Mouse (Mus musculus): Measurements from ENCODE around the gene Grb10. TPM values are rescaled to one million over a fixed set of nuclear protein-coding genes. Genes with fewer than 3 reads are reported as not detected.

The Grb10 gene
- polyA plus RNA-seq, 1 experiment from 2014 or later = 228 TPM

- no peaks in the 10 kb centered on the region for H3K36me3 ChIP-seq (ENCODE audit: control insufficient read depth, insufficient read depth, low read length)
- H3K27me3 ChIP-seq (ENCODE audit: control insufficient read depth, insufficient read depth, low read length) = peaks cover 86% of the 10 kb centered on the region
These were observed 2.3 kb downstream of the Grb10 start for GRCm38 (mm10) chr11:12035916-12036910.

GRCm38 (mm10) chr11:12035324-12035723 is 3.2 kb downstream of the Grb10 start:
- H3K27me3 ChIP-seq (ENCODE audit: control insufficient read depth, insufficient read depth, low read length) = peaks cover 77% of the 10 kb centered on the region
- H3K4me3 ChIP-seq (ENCODE audit: low read length) = peak overlapping the region; percentile 65
- no peak for ATAC-seq (ENCODE audit: low FRiP score, low TSS enrichment)
- H3K4me2 ChIP-seq (replicated peaks; ENCODE audit: low read depth, low read length) = peak overlapping the region; percentile 54
- peak overlapping the region; percentile 97 for H3K9ac ChIP-seq (ENCODE audit: low read depth, low read length)
- peak overlapping the region; percentile 94; the same call in 1 of the 2 replicates for H3K27ac ChIP-seq (ENCODE audit: low read depth, low read length)
- H3K4me1 ChIP-seq (ENCODE audit: control insufficient read depth, insufficient read depth, low read length) = no peaks in the 10 kb centered on the region
- H3K9me3 ChIP-seq (ENCODE audit: control insufficient read depth, low read length) = no peaks in the 10 kb centered on the region
- H3K36me3 ChIP-seq (ENCODE audit: control insufficient read depth, insufficient read depth, low read length) = no peaks in the 10 kb centered on the region
- WGBS = 3% methylated on average over 12 of the region's 12 CpGs

More at GRCm38 (mm10) chr11:12035916-12036910, 2.3 kb downstream of the Grb10 start:
- peak overlapping the region; percentile 65 for H3K4me3 ChIP-seq (ENCODE audit: low read length)
- no peaks in the 10 kb centered on the region for H3K4me1 ChIP-seq (ENCODE audit: control insufficient read depth, insufficient read depth, low read length)
- H3K9me3 ChIP-seq (ENCODE audit: control insufficient read depth, low read length) = no peaks in the 10 kb centered on the region
- peak overlapping the region; percentile 54 for H3K4me2 ChIP-seq (replicated peaks; ENCODE audit: low read depth, low read length)
- peak overlapping the region; percentile 94 for H3K27ac ChIP-seq (ENCODE audit: low read depth, low read length)
- peak; percentile 4; the same call in 1 of the 2 replicates for ATAC-seq (ENCODE audit: low FRiP score, low TSS enrichment)
- WGBS = 1% methylated on average over 62 of the region's 65 CpGs
- peak overlapping the region; percentile 97 for H3K9ac ChIP-seq (ENCODE audit: low read depth, low read length)

DNA sequence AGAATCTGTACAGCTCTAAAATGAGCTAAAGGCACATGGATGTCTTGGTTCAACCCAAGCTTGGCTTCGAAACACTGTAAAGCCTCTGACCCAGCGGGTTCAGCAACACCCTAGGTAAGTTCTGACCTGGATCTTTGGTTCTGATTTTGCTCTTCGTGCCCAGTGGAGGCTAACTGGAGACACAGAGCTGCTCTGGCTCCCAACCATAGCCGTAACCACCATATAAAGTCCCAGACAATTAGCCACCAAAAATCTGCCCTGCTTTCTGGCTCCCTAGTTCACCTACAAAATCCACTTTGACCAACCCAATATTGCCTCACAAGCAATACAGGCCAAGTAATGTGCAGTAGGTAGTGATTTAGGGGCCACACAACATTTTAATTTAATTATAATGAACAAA is 3.7 kb downstream of the Grb10 start:
- Histone ChIP-seq H3K36me3 (ENCODE audit: control insufficient read depth, insufficient read depth, low read length) (no peaks in the 10 kb centered on the region), H3K4me3 (ENCODE audit: low read length) (peak overlapping the region; percentile 65), H3K9ac (ENCODE audit: low read depth, low read length) (peak overlapping the region; percentile 97; the same call in 1 of the 2 replicates), H3K27ac (ENCODE audit: low read depth, low read length) (no peak overlapping the region), H3K27me3 (ENCODE audit: control insufficient read depth, insufficient read depth, low read length) (peaks cover 79% of the 10 kb centered on the region), H3K4me2 (replicated peaks; ENCODE audit: low read depth, low read length) (peak overlapping the region; percentile 54), H3K4me1 (ENCODE audit: control insufficient read depth, insufficient read depth, low read length) (no peaks in the 10 kb centered on the region), H3K9me3 (ENCODE audit: control insufficient read depth, low read length) (no peaks in the 10 kb centered on the region)
- ATAC-seq (ENCODE audit: low FRiP score, low TSS enrichment) = no peak
- 36% methylated on average over 4 of the region's 4 CpGs for WGBS

DNA sequence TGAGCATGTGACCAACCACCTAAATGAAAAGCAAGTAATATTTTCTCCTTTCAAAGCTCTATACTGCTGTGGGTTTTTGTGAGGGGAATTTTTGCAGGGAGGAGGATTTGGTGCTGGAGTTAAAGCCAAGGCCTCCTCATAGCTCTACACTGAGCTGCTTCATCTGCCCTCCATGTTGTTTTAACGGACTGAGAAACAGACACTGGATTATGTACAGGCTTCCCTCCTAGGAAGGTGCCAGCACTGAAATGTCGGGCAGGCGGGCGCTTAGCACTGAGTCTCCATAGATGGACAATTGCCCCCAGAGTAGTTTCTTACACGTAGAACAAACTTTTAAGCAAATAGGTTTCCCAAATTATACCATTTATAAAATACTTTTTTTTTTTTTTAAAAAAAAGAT is 4.1 kb downstream of the Grb10 start:
- H3K27ac ChIP-seq (ENCODE audit: low read depth, low read length) = no peak overlapping the region
- no peaks in the 10 kb centered on the region for H3K9me3 ChIP-seq (ENCODE audit: control insufficient read depth, low read length)
- H3K4me1 ChIP-seq (ENCODE audit: control insufficient read depth, insufficient read depth, low read length) = no peaks in the 10 kb centered on the region
- peak overlapping the region; percentile 97; the same call in 1 of the 2 replicates for H3K9ac ChIP-seq (ENCODE audit: low read depth, low read length)
- H3K27me3 ChIP-seq (ENCODE audit: control insufficient read depth, insufficient read depth, low read length) = peaks cover 79% of the 10 kb centered on the region
- no peak for ATAC-seq (ENCODE audit: low FRiP score, low TSS enrichment)
- 34% methylated on average over 5 of the region's 5 CpGs for WGBS
- peak overlapping the region; percentile 54 for H3K4me2 ChIP-seq (replicated peaks; ENCODE audit: low read depth, low read length)
- H3K36me3 ChIP-seq (ENCODE audit: control insufficient read depth, insufficient read depth, low read length) = no peaks in the 10 kb centered on the region
- H3K4me3 ChIP-seq (ENCODE audit: low read length) = peak overlapping the region; percentile 65

GRCm38 (mm10) chr11:12032831-12033230 is 5.7 kb downstream of the Grb10 start:
- H3K27me3 ChIP-seq (ENCODE audit: control insufficient read depth, insufficient read depth, low read length) = peaks cover 85% of the 10 kb centered on the region
- no peak for ATAC-seq (ENCODE audit: low FRiP score, low TSS enrichment)
- H3K4me3 ChIP-seq (ENCODE audit: low read length) = peak overlapping the region; percentile 65; the same call in 1 of the 2 replicates
- peaks cover 9% of the 10 kb centered on the region; the same call in 1 of the 2 replicates for H3K36me3 ChIP-seq (ENCODE audit: control insufficient read depth, insufficient read depth, low read length)
- no peak overlapping the region for H3K9ac ChIP-seq (ENCODE audit: low read depth, low read length)
- H3K4me1 ChIP-seq (ENCODE audit: control insufficient read depth, insufficient read depth, low read length) = no peaks in the 10 kb centered on the region
- 22% methylated on average over 5 of the region's 5 CpGs for WGBS
- H3K4me2 ChIP-seq (replicated peaks; ENCODE audit: low read depth, low read length) = peak overlapping the region; percentile 54
- H3K9me3 ChIP-seq (ENCODE audit: control insufficient read depth, low read length) = peaks cover 7% of the 10 kb centered on the region
- no peak overlapping the region for H3K27ac ChIP-seq (ENCODE audit: low read depth, low read length)

GRCm38 (mm10) chr11:12026638-12027037 is 11.8 kb downstream of the Grb10 start:
- peak overlapping the region; percentile 41; the same call in 1 of the 2 replicates for H3K4me2 ChIP-seq (replicated peaks; ENCODE audit: low read depth, low read length)
- WGBS = 56% methylated on average over 17 of the region's 17 CpGs
- peaks cover 29% of the 10 kb centered on the region; the same call in 1 of the 2 replicates for H3K36me3 ChIP-seq (ENCODE audit: control insufficient read depth, insufficient read depth, low read length)
- no peak overlapping the region for H3K9ac ChIP-seq (ENCODE audit: low read depth, low read length)
- peak overlapping the region; percentile 21; the same call in 1 of the 2 replicates for H3K4me3 ChIP-seq (ENCODE audit: low read length)
- H3K27me3 ChIP-seq (ENCODE audit: control insufficient read depth, insufficient read depth, low read length) = peaks cover 72% of the 10 kb centered on the region
- no peak overlapping the region for H3K27ac ChIP-seq (ENCODE audit: low read depth, low read length)
- peaks cover 42% of the 10 kb centered on the region for H3K9me3 ChIP-seq (ENCODE audit: control insufficient read depth, low read length)
- no peaks in the 10 kb centered on the region for H3K4me1 ChIP-seq (ENCODE audit: control insufficient read depth, insufficient read depth, low read length)
- ATAC-seq (ENCODE audit: low FRiP score, low TSS enrichment) = peak; percentile 49

DNA sequence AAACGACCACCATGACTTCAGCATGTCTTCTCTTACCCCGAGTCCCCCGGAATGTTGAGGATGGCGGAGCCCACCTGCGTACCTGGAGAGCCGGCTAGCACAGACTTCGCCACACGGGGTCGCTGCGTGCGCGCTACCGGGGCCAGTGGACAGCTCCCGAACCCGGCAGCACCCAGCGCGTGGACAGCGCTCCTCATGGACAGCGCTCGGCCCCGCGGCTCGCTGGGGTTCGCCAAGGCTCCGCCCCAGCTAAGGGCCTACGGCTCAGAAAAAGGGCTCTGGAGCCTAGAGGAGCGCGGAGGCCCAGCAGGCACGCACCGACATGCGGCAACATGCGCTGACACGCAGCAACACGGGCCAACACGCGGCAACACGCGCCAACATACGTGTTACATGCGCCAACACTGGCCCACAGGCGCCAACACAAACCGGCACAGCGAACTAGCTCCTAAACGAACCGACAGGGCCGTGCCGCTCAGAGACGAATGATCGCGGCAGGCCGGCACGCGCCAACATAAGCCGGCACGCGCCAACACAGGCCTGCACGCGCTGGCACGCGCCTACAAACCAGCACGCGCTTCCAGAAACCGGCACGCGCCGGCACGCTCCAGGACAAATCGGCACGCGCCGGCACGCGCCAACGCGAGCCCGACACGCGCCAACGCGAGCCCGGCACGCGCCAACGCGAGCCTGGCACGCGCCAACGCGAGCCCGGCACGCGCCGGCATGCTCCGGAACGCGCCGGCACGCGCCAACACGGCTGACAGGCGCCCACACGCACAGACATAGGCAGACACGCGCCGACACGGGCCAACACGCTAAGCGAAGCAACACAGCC is 12.5 kb downstream of the Grb10 start:
- Histone ChIP-seq H3K36me3 (ENCODE audit: control insufficient read depth, insufficient read depth, low read length) (peaks cover 30% of the 10 kb centered on the region; the same call in 1 of the 2 replicates), H3K4me2 (replicated peaks; ENCODE audit: low read depth, low read length) (peak overlapping the region; percentile 41), H3K4me3 (ENCODE audit: low read length) (peak overlapping the region; percentile 21; the same call in 1 of the 2 replicates), H3K27ac (ENCODE audit: low read depth, low read length) (no peak overlapping the region), H3K9ac (ENCODE audit: low read depth, low read length) (no peak overlapping the region), H3K9me3 (ENCODE audit: control insufficient read depth, low read length) (peaks cover 42% of the 10 kb centered on the region), H3K27me3 (ENCODE audit: control insufficient read depth, insufficient read depth, low read length) (peaks cover 74% of the 10 kb centered on the region), H3K4me1 (ENCODE audit: control insufficient read depth, insufficient read depth, low read length) (no peaks in the 10 kb centered on the region)
- peak; percentile 94 for ATAC-seq (ENCODE audit: low FRiP score, low TSS enrichment)
- 62% methylated on average over 108 of the region's 108 CpGs for WGBS

- 67% methylated on average over 32 of the region's 32 CpGs for WGBS
- H3K27me3 ChIP-seq (ENCODE audit: control insufficient read depth, insufficient read depth, low read length) = peaks cover 77% of the 10 kb centered on the region
- H3K4me1 ChIP-seq (ENCODE audit: control insufficient read depth, insufficient read depth, low read length) = no peaks in the 10 kb centered on the region
- H3K4me3 ChIP-seq (ENCODE audit: low read length) = no peak overlapping the region
- H3K36me3 ChIP-seq (ENCODE audit: control insufficient read depth, insufficient read depth, low read length) = peaks cover 30% of the 10 kb centered on the region; the same call in 1 of the 2 replicates
- ATAC-seq (ENCODE audit: low FRiP score, low TSS enrichment) = peak; percentile 67
- peaks cover 42% of the 10 kb centered on the region for H3K9me3 ChIP-seq (ENCODE audit: control insufficient read depth, low read length)
- H3K4me2 ChIP-seq (replicated peaks; ENCODE audit: low read depth, low read length) = no peak overlapping the region
- no peak overlapping the region for H3K27ac ChIP-seq (ENCODE audit: low read depth, low read length)
- H3K9ac ChIP-seq (ENCODE audit: low read depth, low read length) = no peak overlapping the region
These were observed 13.1 kb downstream of the Grb10 start for GRCm38 (mm10) chr11:12025392-12025755.
